Mouse (Mus musculus) cerebellum, adult 9-11 months (tissue): ENCODE measurements around the gene Shisa9.

Experiments
- DNase-seq: peaks from one replicate; pipeline ENCODE4 v3.0.0; 2022

Gene Shisa9

GRCm38 (mm10) chr16:12203055-12203454, 219.1 kb downstream of the Shisa9 start:
- DNase-seq: no peak

GRCm38 (mm10) chr16:12204423-12204822, 220.5 kb downstream of the Shisa9 start:
- DNase-seq: no peak

GRCm38 (mm10) chr16:12206421-12206950, 222.6 kb downstream of the Shisa9 start:
- DNase-seq: no peak

- DNase-seq: no peak
Observed at GRCm38 (mm10) chr16:12206951-12207350, 223.0 kb downstream of the Shisa9 start.

GRCm38 (mm10) chr16:12209355-12209754, 225.4 kb downstream of the Shisa9 start:
- DNase-seq: no peak

GRCm38 (mm10) chr16:12209819-12210218, 225.9 kb downstream of the Shisa9 start:
- DNase-seq: no peak

- DNase-seq: no peak
Observed at GRCm38 (mm10) chr16:12214018-12214417, 230.1 kb downstream of the Shisa9 start.

- DNase-seq: no peak
Observed at GRCm38 (mm10) chr16:12217289-12218150, 233.6 kb downstream of the Shisa9 start.

- no peak for DNase-seq
Observed at GRCm38 (mm10) chr16:12218151-12218532, 234.2 kb downstream of the Shisa9 start.

GRCm38 (mm10) chr16:12219821-12220220, 235.9 kb downstream of the Shisa9 start:
- no peak for DNase-seq

GRCm38 (mm10) chr16:12223537-12223936, 239.6 kb downstream of the Shisa9 start:
- no peak for DNase-seq

GRCm38 (mm10) chr16:12226937-12227336, 243.0 kb downstream of the Shisa9 start:
- no peak for DNase-seq

- no peak for DNase-seq
Observed at GRCm38 (mm10) chr16:12233288-12233687, 249.4 kb downstream of the Shisa9 start.

GRCm38 (mm10) chr16:12234289-12234688, 250.4 kb downstream of the Shisa9 start:
- DNase-seq: no peak

GRCm38 (mm10) chr16:12238611-12239010, 254.7 kb downstream of the Shisa9 start:
- no peak for DNase-seq

GRCm38 (mm10) chr16:12259361-12259760, 275.4 kb downstream of the Shisa9 start:
- DNase-seq: no peak

GRCm38 (mm10) chr16:12265828-12266227, 281.9 kb downstream of the Shisa9 start:
- DNase-seq: no peak

GRCm38 (mm10) chr16:12300523-12300922, 316.6 kb downstream of the Shisa9 start:
- no peak for DNase-seq

GRCm38 (mm10) chr16:12303420-12303819, 319.5 kb downstream of the Shisa9 start:
- DNase-seq: no peak

- no peak for DNase-seq
Observed at GRCm38 (mm10) chr16:12307318-12307965, 323.5 kb downstream of the Shisa9 start.

- DNase-seq: no peak
Observed at GRCm38 (mm10) chr16:12309826-12310225, 325.9 kb downstream of the Shisa9 start.

GRCm38 (mm10) chr16:12315627-12316026, 331.7 kb downstream of the Shisa9 start:
- no peak for DNase-seq
